Mouse (Mus musculus) ovary, postnatal 10 days (tissue): Measurements from ENCODE around the gene Hao1.
A peak's percentile ranks its signal among the peaks of the same experiment; 100 is the strongest.

Experiments used
- DNase-seq: peaks from one replicate; pipeline ENCODE4 v3.0.0; 2022; ENCODE audit warnings: low spot score

The Hao1 gene

GRCm38 (mm10) chr2:134554221-134554727 lies at the start of gene Hao1:
Hao1 (minus strand) TSS chr2:134554368.
- DNase-seq: no peak

DNA sequence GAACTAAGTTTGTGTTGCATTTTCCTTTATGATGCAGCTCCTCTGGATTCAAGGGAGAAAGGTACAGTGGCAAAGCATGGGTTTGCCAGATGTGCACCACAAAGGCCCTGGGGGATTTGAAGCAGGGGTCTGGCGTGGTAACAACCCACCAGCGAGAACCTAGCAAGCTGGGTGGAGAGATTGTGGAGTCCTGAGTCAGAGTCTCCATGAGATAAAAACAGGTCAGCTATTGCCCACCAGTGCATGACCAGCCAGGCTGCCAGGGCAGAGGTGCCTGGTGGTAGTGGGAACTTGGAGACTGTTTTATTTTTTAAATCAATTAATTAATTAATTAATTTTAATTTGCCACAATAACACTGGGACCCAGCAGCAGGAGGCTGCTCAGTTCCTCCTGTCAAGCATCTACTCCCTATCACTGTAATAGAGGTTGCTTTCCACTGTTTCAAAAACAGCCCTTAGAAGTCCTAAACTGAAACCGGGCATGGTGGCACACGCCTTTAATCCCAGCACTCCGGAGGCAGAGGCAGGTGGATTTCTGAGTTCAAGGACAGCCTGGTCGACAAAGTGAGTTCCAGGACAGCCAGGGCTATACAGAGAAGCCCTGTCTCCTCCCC lies 37.0 kb upstream of the Hao1 start:
- DNase-seq: no peak

DNA sequence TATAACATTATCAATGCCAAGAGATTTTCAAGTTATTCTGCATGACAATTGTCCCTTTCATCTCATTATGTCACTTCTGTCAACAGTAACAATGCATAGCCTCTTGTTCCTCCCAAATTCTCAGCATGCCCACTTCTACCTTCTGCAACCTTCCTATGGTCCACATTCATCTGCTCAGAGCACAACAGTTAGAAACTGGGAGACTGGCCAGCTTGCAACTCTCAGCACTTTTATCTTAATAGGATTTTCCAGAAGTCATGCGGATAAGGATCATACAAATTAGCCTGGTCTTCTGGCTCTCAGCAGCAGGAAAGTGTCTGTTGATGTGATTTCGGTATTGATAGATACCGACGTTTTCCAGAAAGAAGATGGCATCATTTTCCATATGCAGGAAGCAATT lies 31.1 kb upstream of the Hao1 start:
- DNase-seq: no peak

GRCm38 (mm10) chr2:134559422-134559821 lies 5.3 kb upstream of the Hao1 start:
- DNase-seq: no peak

DNA sequence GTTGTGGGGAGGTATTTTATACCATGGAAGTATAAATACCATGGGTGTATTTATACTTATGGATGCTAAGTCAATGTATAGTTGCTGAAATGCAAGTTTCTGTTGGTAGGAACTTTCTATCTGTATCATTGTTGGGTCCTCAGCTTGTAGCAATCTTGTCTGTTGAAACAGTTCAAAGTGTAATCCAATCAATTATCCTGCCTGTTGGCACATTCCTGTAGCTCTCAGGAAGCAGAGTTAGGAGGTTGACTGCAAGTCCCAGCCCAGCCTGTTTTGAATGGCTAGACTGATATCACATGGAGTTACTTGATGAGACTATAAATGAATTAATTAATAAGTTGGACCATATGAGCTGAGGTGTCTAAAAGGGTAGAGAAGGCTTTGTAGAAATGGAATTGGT lies 1.8 kb downstream of the Hao1 start:
- no peak for DNase-seq

GRCm38 (mm10) chr2:134549770-134550169 lies 4.4 kb downstream of the Hao1 start:
- peak; percentile 13 for DNase-seq

DNA sequence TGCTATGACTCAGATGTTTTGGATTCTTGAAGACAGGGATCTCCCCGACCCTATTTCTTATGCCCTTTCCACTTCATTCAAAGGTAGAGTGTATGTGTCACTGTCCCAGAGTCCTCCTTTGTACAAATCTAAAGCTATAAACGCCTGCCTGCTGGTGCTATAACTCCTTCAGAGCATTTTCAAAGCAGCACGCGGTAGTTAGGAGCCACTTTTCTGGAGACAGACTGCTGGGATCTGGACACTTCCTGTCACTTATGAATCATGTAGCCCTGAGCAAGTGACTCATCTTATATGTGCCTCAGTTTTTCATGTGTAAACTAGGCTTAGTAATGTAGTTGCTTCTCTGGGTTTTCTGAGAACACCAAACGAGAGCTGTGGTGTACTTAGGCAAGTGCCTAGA lies 9.1 kb downstream of the Hao1 start:
- DNase-seq: no peak

GRCm38 (mm10) chr2:134544321-134545065 lies 9.7 kb downstream of the Hao1 start:
- DNase-seq: no peak

- no peak for DNase-seq
Measured at GRCm38 (mm10) chr2:134543501-134543900, 10.7 kb downstream of the Hao1 start.

DNA sequence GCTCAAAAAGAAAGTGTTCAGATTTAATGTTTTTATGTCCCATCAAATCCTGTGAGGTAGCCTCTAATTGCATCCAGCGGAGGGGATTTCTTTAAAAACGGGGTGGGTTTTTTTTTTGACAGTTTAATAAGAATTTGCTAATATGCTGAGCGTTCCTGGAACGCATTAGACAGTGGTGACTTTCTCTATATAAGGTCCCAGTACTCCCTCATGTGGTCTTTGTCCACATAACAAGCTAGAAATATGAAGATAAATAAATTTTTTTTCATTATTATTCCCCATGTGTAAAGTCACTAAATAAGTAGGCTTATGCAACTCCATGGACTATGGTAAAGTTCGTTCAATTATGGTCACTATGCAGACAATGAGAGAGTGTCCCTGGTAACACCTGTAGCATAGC lies 13.1 kb downstream of the Hao1 start:
- no peak for DNase-seq

DNA sequence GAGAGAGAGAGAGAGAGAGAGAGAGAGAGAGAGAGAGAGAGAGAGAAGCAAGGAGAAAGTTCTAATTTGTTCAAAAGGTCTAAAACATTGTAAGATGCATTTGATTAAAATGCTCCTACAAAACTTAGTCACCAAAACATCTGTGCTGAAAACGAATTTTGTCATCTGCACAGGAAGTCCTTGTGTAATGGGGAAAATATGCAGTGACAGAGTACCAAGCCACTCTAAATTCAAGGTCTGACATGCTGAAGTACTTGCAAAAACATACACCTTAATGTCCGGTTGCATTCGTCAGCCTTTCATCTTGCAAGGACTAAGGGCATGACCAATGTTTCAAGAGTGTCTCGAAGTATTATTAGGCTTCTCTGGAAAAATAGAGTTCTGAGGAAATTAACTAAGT lies 15.7 kb downstream of the Hao1 start:
- no peak for DNase-seq

DNA sequence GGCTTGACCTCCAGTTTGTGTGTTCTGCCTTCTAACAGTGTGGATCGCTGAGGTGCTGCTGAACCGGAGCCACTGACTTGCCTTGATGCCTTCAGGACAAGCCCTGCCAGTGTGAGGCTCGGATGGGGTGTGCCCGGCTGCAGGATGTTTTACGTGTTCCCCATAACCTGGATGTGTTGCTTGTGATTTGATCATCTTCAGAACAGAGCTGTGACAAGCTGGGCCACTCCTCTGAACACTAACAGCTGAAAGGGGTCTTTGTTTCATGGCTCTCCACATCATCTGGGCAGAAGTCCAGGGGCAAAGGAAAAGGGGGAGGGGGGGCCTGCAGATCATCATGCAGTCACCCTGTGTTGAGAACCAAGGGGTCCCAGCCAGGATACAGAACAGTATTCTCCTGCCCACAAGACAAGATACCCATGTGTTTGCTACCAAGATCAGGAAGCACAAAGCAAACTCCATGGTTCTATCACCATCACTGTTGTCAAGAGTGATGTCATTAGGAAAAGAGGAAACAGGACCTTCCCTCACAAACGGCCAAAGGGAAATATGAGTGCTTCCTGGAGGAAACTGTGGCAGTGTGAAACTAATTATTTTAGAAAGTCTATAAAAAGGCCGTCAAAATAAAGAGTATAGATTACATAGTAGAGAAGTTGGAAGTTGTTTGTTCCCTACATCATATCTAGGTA lies 25.9 kb downstream of the Hao1 start:
- DNase-seq: no peak

DNA sequence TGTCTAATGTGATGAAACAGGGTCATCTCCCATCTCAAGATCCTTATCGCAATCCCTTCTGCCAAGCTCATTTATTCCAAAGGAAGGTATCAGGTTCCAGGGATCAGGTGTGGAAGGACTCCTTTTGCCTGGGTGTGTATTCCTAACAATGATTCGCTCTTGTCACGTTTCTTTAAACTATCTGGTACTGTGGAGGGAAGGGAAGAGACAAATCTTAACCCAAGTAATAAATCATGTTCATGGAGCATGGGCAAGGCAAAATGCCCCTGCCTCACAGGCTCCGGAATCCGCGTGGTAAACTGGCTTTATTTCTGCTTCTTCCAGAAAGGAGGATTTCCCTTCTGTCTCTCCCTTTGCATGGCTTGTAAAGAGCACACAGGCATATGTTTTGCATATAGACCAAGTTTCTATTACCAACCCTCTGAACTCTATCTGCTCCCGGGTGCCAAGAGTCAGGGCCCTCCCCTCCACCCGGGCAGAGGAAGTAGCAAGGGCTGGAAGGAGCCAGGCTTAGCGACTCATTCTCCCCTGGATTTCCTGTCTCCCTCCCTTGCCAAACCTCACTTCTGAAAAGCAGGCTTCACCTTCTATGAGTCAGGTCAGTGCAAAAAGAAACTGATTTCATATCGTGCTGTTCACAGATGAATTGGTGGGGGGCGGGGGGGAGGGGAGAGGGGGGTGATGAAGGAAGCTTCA lies 26.6 kb downstream of the Hao1 start:
- DNase-seq: no peak

GRCm38 (mm10) chr2:134518042-134518441 lies 36.1 kb downstream of the Hao1 start:
- no peak for DNase-seq

- DNase-seq: no peak
Measured at GRCm38 (mm10) chr2:134499777-134500176, 54.4 kb downstream of the Hao1 start.

DNA sequence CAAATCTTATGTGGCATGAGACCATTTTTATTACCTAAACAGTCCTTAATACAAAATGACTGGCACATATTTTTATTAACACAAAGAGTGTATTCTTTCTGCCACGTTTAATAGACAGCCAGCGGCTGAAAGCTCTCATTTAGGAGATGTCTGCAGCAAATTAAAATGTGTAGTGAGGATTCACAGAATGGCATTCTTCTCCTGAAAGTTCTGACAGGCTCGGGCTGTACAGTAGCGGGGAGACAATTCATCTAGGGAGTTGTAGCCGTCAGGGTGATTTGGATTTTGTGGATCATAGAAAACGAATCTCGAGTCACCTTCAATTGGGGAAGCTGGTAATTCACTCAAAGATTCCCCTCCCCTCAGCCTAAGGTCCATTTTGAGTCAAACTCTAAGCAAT lies 55.7 kb downstream of the Hao1 start:
- DNase-seq: no peak

GRCm38 (mm10) chr2:134488671-134489070 lies 65.5 kb downstream of the Hao1 start:
- DNase-seq: no peak

DNA sequence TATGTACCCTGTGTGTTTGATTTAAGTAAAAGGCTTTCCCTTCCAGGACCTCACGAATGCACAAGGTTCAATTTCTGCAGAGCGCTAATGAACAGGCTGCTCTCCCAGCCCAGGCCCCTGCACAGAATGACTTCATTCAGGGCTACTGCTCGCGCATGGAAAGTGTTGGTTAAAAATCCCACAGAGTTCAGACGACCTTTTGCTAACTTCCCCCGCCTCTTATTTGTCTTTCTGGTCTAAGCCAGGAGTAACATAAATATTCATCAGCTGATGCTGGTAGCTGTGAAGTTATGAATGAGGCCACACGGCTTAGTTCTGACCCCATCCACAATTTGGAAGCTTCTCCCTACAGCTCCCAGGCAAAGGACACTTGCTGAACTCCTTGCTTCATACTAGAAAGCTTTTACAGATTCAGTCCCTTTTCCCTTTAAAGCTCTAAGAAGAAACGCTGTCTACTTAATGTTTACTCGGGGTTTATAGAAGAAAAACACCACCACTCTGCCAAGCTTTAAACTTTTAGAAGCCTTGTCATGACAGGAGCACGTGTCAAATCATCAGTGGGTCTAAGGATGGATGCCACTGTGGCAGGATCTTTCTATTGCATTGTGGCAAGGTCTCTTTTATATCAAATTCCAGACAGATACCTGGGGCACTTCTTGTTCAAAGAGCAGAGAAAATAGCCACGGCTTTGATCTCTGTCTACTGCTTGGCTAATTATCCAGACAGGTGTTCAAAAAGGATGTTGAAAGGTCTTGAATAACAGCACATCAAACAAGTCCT lies 67.9 kb downstream of the Hao1 start:
- DNase-seq: no peak

DNA sequence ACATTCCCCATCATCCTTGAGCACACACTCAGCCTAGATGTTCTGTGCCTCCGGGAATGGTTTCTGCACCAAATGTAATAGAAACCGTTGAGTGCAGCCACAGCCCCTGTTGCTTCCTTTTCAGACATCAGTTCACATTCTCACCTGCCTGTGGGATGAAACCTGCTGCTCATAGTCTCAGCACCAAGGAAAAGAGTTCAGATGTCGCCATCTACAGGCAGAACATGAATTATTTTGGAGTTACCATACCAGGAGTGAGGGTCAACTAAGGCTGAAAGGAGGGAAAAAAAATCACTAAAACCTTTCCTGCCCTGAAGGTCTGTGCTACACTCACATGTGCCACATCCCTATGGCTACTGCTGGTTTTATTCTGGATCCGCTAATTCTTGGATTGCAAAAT lies 71.5 kb downstream of the Hao1 start:
- DNase-seq: no peak

DNA sequence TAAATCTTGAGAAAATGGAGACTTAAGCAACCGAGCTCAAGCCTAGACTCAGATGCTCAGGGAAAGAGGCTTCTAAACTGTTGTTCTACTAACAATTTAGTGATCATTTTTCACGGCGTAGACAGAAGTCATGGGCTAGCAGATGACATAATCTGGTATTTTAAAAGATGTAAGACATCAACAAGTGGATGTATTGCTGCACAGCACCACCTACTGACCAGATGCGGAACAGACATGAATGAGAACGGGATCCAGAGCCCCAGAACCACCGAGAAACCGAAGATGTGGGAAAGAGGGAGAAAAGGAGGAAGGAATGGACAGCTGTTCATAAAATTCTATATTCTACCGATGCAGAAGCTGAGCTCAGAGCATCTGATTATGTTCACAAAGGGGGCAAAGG lies 72.4 kb downstream of the Hao1 start:
- peak; percentile 25 for DNase-seq

DNA sequence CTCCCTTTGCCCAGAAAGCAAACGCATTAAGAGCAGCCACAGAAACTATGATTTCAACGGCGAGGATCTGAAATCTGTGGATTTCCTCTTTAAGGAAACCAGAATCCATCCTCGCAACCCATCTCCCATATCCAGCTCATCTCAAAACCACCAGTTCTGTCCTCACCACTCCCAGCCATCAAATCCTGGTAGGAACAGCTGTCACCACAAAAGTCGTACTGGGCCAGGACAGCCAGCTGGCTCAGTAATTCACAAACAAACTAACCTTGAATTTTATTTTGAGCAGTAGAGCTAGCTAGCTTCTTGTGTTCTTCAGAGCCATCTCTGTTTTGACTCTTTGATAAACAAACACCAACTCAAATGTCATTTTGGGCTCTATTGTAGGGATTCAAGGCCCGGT lies 73.0 kb downstream of the Hao1 start:
- DNase-seq: no peak

DNA sequence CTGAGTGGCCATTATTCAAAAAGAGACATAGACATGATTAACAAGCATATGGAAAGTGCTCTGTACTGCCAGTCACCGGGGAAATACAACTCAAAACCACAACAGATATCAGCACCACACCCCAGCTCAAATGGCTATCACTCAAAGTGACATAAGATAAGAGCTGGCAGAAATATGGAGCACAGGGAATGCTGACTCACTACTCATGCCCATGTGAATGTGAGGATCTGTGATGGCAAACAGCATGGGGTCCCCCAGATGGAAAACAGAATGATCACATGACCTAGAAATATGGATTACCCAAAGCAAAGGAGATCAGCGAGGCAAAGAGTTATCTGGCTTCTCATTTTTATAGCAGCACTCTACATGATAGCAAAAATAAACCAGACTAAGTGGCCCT lies 89.0 kb downstream of the Hao1 start:
- no peak for DNase-seq
